ENCODE assay signal across 25 mouse cellular contexts in the genomic region with DNA sequence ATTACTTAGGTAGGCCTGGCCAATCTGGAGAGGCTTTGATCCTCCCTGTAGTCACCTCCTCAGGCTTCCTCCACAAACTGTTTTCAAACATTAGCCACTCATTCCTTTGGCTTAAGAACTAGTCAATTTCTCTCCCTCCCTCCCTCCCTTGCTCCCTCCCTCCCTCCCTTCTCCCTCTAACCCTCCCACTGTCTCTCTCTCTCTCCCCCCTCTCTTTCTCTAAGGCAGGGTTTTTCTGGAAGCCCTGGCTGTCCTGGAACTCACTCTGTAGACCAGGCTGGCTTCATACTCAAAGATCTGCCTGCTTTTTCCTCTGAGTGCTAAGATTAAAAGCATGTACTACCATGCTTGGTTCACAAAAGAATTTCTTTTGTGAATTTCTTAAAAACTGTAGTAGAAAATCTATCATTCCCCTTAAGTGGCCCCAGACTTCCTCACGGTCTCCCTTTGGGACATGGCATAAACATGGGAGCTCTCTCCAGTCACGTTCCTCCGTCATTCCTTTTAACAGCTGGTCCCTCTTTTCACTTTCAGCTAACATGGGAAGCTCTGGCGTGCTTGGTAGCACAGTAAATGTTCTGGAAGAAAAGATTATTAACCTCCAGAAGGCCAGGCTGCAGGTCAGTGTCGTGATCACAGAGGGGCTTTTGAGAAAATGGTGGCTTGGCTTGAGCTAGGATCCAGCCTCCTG. TPM values are rescaled to one million over a fixed set of nuclear protein-coding genes. Genes with fewer than 3 reads are reported as not detected.
DNase-seq lines count a peak whose midpoint lies in the region; ATAC-seq and TF ChIP-seq lines count a peak whose summit lies in the region.
"Had no signal": no experiment of that assay in that cellular context is flagged by ENCODE, and none has a peak within 500 bp of the region (broad histone marks: within the 10 kb centered on the region; RNA-seq: fewer than 3 reads in every experiment).

No protein-coding gene starts in this region.

- no peak overlapping the region for H3K4me3 ChIP-seq in heart, embryonic 16.5 days (ENCODE audit: low read length)
- H3K4me3 ChIP-seq in lung, embryonic 14.5 days (ENCODE audit: low read depth, low read length), result no peak overlapping the region
- H3K4me3 ChIP-seq in lung, adult 2 months (replicated peaks; ENCODE audit: extremely low read depth, low read depth, low read length), result no peak overlapping the region
- H3K4me3 ChIP-seq in intestine, embryonic 15.5 days (replicated peaks), result no peak overlapping the region
- no peak overlapping the region for H3K4me3 ChIP-seq in stomach, embryonic 15.5 days (replicated peaks)
- H3K4me3 ChIP-seq: heart, embryonic 10.5 days; hindbrain, embryonic 15.5 days; midbrain, embryonic 12.5 days had no signal

- DNase-seq in heart, adult 8-10 months (ENCODE audit: low spot score), result no peak
- DNase-seq in lung, embryonic 14.5 days, result peak; percentile 67
- no peak for DNase-seq in lung, adult 2 months
- no peak for DNase-seq in adrenal gland, adult 8-10 months
- DNase-seq: B cell, adult 2 months; cerebellum, adult 11-12 months; heart, postnatal 4 days; kidney, adult 18-20 months; right cerebral cortex, postnatal 4 days; thymus, postnatal 36 days had no signal

- no peak overlapping the region for H3K9ac ChIP-seq in heart, embryonic 16.5 days (ENCODE audit: low read length)
- H3K9ac ChIP-seq in lung, embryonic 14.5 days, result no peak overlapping the region
- H3K9ac ChIP-seq in intestine, embryonic 15.5 days, result no peak overlapping the region
- H3K9ac ChIP-seq in stomach, embryonic 15.5 days, result no peak overlapping the region
- H3K9ac ChIP-seq: hindbrain, embryonic 15.5 days; liver, embryonic 14.5 days; midbrain, embryonic 12.5 days had no signal

- 55% methylated on average over 5 of the region's 5 CpGs for WGBS in heart, embryonic 16.5 days
- WGBS in lung, embryonic 14.5 days, result 34% methylated on average over 5 of the region's 5 CpGs
- WGBS in lung, adult 2 months, result 55% methylated on average over 5 of the region's 5 CpGs
- 41% methylated on average over 5 of the region's 5 CpGs for WGBS in intestine, embryonic 15.5 days
- 27% methylated on average over 5 of the region's 5 CpGs for WGBS in stomach, embryonic 15.5 days

- H3K4me1 ChIP-seq in heart, embryonic 16.5 days (ENCODE audit: control insufficient read depth, insufficient read depth, low read length), result no peaks in the 10 kb centered on the region
- H3K4me1 ChIP-seq in lung, embryonic 14.5 days (ENCODE audit: insufficient read depth), result 0 out of 2 replicates have a peak, but pooled peaks cover 3% of the 10 kb centered on the region
- H3K4me1 ChIP-seq in lung, adult 2 months (ENCODE audit: control insufficient read depth, insufficient read depth, low read length), result no peaks in the 10 kb centered on the region
- H3K4me1 ChIP-seq in intestine, embryonic 15.5 days (replicated peaks), result peaks cover 9% of the 10 kb centered on the region
- peaks cover 7% of the 10 kb centered on the region; the same call in 1 of the 2 replicates for H3K4me1 ChIP-seq in stomach, embryonic 15.5 days
- H3K4me1 ChIP-seq: hindbrain, embryonic 15.5 days; midbrain, embryonic 12.5 days had no signal

- H3K9me3 ChIP-seq in heart, embryonic 16.5 days (replicated peaks; ENCODE audit: control insufficient read depth, low read length), result no peaks in the 10 kb centered on the region
- no peaks in the 10 kb centered on the region for H3K9me3 ChIP-seq in lung, embryonic 14.5 days (ENCODE audit: low read depth, low read length)
- no peaks in the 10 kb centered on the region for H3K9me3 ChIP-seq in intestine, embryonic 15.5 days
- H3K9me3 ChIP-seq in stomach, embryonic 15.5 days, result no peaks in the 10 kb centered on the region
- H3K9me3 ChIP-seq: heart, embryonic 10.5 days; hindbrain, embryonic 15.5 days; midbrain, embryonic 12.5 days had no signal

- no peaks in the 10 kb centered on the region for H3K36me3 ChIP-seq in heart, embryonic 16.5 days (ENCODE audit: control insufficient read depth, insufficient read depth)
- H3K36me3 ChIP-seq in lung, embryonic 14.5 days (ENCODE audit: insufficient read depth), result no peaks in the 10 kb centered on the region
- no peaks in the 10 kb centered on the region for H3K36me3 ChIP-seq in intestine, embryonic 15.5 days
- H3K36me3 ChIP-seq in stomach, embryonic 15.5 days, result no peaks in the 10 kb centered on the region
- H3K36me3 ChIP-seq: heart, embryonic 10.5 days; hindbrain, embryonic 15.5 days; midbrain, embryonic 12.5 days had no signal

- H3K27me3 ChIP-seq in heart, embryonic 16.5 days (ENCODE audit: control insufficient read depth, insufficient read depth, low read length), result no peaks in the 10 kb centered on the region
- no peaks in the 10 kb centered on the region for H3K27me3 ChIP-seq in lung, embryonic 14.5 days (ENCODE audit: insufficient read depth, low read length)
- H3K27me3 ChIP-seq in intestine, embryonic 15.5 days (replicated peaks), result no peaks in the 10 kb centered on the region
- H3K27me3 ChIP-seq in stomach, embryonic 15.5 days (replicated peaks), result no peaks in the 10 kb centered on the region
- H3K27me3 ChIP-seq: hindbrain, embryonic 15.5 days; midbrain, embryonic 12.5 days had no signal

- no peak for TF ChIP-seq POLR2A in lung, adult 2 months (IDR thresholded peaks at IDR 0.05; ENCODE audit: borderline replicate concordance, extremely low read depth, low read depth, low read length)

- H3K4me2 ChIP-seq in heart, embryonic 16.5 days (ENCODE audit: low read depth, low read length), result no peak overlapping the region
- H3K4me2 ChIP-seq in lung, embryonic 14.5 days, result no peak overlapping the region
- no peak overlapping the region for H3K4me2 ChIP-seq in intestine, embryonic 15.5 days (replicated peaks)
- no peak overlapping the region for H3K4me2 ChIP-seq in stomach, embryonic 15.5 days
- H3K4me2 ChIP-seq: hindbrain, embryonic 15.5 days; midbrain, embryonic 12.5 days had no signal

- peak overlapping the region; percentile 39; the same call in 1 of the 2 replicates for H3K27ac ChIP-seq in heart, embryonic 16.5 days (ENCODE audit: low read length)
- peak overlapping the region; percentile 59; the same call in 1 of the 2 replicates for H3K27ac ChIP-seq in lung, embryonic 14.5 days (ENCODE audit: low read depth)
- peak overlapping the region; percentile 75 for H3K27ac ChIP-seq in intestine, embryonic 15.5 days
- H3K27ac ChIP-seq in stomach, embryonic 15.5 days, result peak overlapping the region; percentile 59
- H3K27ac ChIP-seq: heart, embryonic 10.5 days; hindbrain, embryonic 15.5 days; liver, embryonic 14.5 days; midbrain, embryonic 12.5 days had no signal

- no peak for TF ChIP-seq CTCF in lung, embryonic 14.5 days (IDR thresholded peaks at IDR 0.05; ENCODE audit: low read depth)
- no peak for TF ChIP-seq CTCF in lung, adult 2 months (IDR thresholded peaks at IDR 0.05; ENCODE audit: insufficient read depth, low read length)

- no peak for ATAC-seq in heart, embryonic 16.5 days (replicated peaks; ENCODE audit: extremely low read depth, insufficient read depth, low FRiP score)
- ATAC-seq in lung, embryonic 14.5 days (ENCODE audit: insufficient read depth), result peak; percentile 41; the same call in 1 of the 2 replicates
- peak; percentile 65 for ATAC-seq in intestine, embryonic 15.5 days
- no peak for ATAC-seq in stomach, embryonic 15.5 days (ENCODE audit: insufficient read depth, low FRiP score, low read depth)
- ATAC-seq: forebrain, embryonic 14.5 days had no signal

RNA-seq across cellular contexts. Expression of gene 4930562C15Rik, which starts 15.9 kb away (rescaled TPM):
- 0.26 and 0.49 TPM in 2 replicates for polyA plus RNA-seq in heart, embryonic 16.5 days (2015; fragmentation: Nextera tagmentation; extraction: Ambion mirVana)
- not detected for total RNA-seq in heart, adult 8-10 months (2022)
- 1.0 and 1.1 TPM in 2 replicates for polyA plus RNA-seq in lung, embryonic 14.5 days (2014; fragmentation: Nextera tagmentation; extraction: Ambion mirVana)
- polyA plus RNA-seq in lung, adult 2 months (2012; rRNA removed), result 4.9 and 5.2 TPM in 2 replicates
- polyA plus RNA-seq in intestine, embryonic 15.5 days (2015; fragmentation: Nextera tagmentation; extraction: Ambion mirVana), result 0.23 TPM in 2 replicates
- 0.44 and 0.64 TPM in 2 replicates for polyA plus RNA-seq in stomach, embryonic 15.5 days (2015; fragmentation: Nextera tagmentation; extraction: Ambion mirVana)
- under 1 TPM in 1 of 4 experiments, not detected in 3; 0.14 TPM for total RNA-seq in adrenal gland, adult 8-10 months (2022)
- total RNA-seq: adrenal gland, postnatal 36 days; gastrocnemius, postnatal 25 days; heart, postnatal 4 days; layer of hippocampus, postnatal 10 days; left cerebral cortex, adult 8-10 months; megakaryocyte progenitor cell, adult 5-6 weeks; monocyte, adult 5-6 weeks had no signal
- polyA plus RNA-seq: large intestine, adult 2 months; liver, embryonic 14.5 days had no signal

RNA-seq across cellular contexts. Expression of gene Ubald1, which starts 29.0 kb away (rescaled TPM):
- 25.6 and 27.3 TPM in 2 replicates for polyA plus RNA-seq in heart, embryonic 16.5 days (2015; fragmentation: Nextera tagmentation; extraction: Ambion mirVana)
- 10 to 100 TPM; 14.6 to 20.6 (median 19.2) TPM for total RNA-seq in heart, adult 8-10 months (2022)
- polyA plus RNA-seq in lung, embryonic 14.5 days (2014; fragmentation: Nextera tagmentation; extraction: Ambion mirVana), result 38.7 and 39.3 TPM in 2 replicates
- polyA plus RNA-seq in lung, adult 2 months (2012; rRNA removed), result 62.1 and 69.5 TPM in 2 replicates
- polyA plus RNA-seq in intestine, embryonic 15.5 days (2015; fragmentation: Nextera tagmentation; extraction: Ambion mirVana), result 34.0 and 36.1 TPM in 2 replicates
- 34.9 and 37.7 TPM in 2 replicates for polyA plus RNA-seq in stomach, embryonic 15.5 days (2015; fragmentation: Nextera tagmentation; extraction: Ambion mirVana)
- total RNA-seq in adrenal gland, adult 8-10 months (2022), result 10 to 100 TPM; 33.0 to 42.5 (median 38.2) TPM

RNA-seq across cellular contexts. Expression of gene Mgrn1, which starts 35.0 kb away (rescaled TPM):
- polyA plus RNA-seq in heart, embryonic 16.5 days (2015; fragmentation: Nextera tagmentation; extraction: Ambion mirVana), result 128 and 132 TPM in 2 replicates
- total RNA-seq in heart, adult 8-10 months (2022), result 100 to 1,000 TPM; 166 to 200 (median 185) TPM
- 88.0 and 88.8 TPM in 2 replicates for polyA plus RNA-seq in lung, embryonic 14.5 days (2014; fragmentation: Nextera tagmentation; extraction: Ambion mirVana)
- polyA plus RNA-seq in lung, adult 2 months (2012; rRNA removed), result 124 and 140 TPM in 2 replicates
- polyA plus RNA-seq in intestine, embryonic 15.5 days (2015; fragmentation: Nextera tagmentation; extraction: Ambion mirVana), result 71.2 and 77.9 TPM in 2 replicates
- 75.7 and 78.5 TPM in 2 replicates for polyA plus RNA-seq in stomach, embryonic 15.5 days (2015; fragmentation: Nextera tagmentation; extraction: Ambion mirVana)
- total RNA-seq in adrenal gland, adult 8-10 months (2022), result 100 to 1,000 TPM in 2 of 4 experiments, 10 to 100 TPM in 2; 88.5 to 120 (median 98.0) TPM

Comparison
In these comparisons a context has a peak if more than half of its experiments do, and no peak if none do; other contexts are left out.
1. ATAC-seq: peak in lung, embryonic 14.5 days (single experiment) and intestine, embryonic 15.5 days (single experiment); none in heart, embryonic 16.5 days (single experiment) and stomach, embryonic 15.5 days (single experiment).
2. Peak in every context shown above with its lines, with median percentiles within 50 percentile points of each other: H3K27ac ChIP-seq.